Mouse (Mus musculus): ENCODE measurements around the gene Smpd2.

Gene Smpd2

GRCm38 (mm10) chr10:41486506-41487170 lies 3.5 kb downstream of the Smpd2 start:
- no peak for DNase-seq (ENCODE audit: low spot score)

GRCm38 (mm10) chr10:41485778-41486177 lies 4.4 kb downstream of the Smpd2 start:
- DNase-seq (ENCODE audit: low spot score) = no peak

- DNase-seq (ENCODE audit: low spot score) = no peak
Observed at GRCm38 (mm10) chr10:41482446-41482845, 7.7 kb downstream of the Smpd2 start.

GRCm38 (mm10) chr10:41480938-41481880 lies 9.0 kb downstream of the Smpd2 start:
- DNase-seq (ENCODE audit: low spot score) = no peak

- no peak for DNase-seq (ENCODE audit: low spot score)
Observed at GRCm38 (mm10) chr10:41479961-41480360, 10.2 kb downstream of the Smpd2 start.

- DNase-seq (ENCODE audit: low spot score) = peak; percentile 83
Observed at GRCm38 (mm10) chr10:41477278-41478181, 12.6 kb downstream of the Smpd2 start.

- peak; percentile 81 for DNase-seq (ENCODE audit: low spot score)
Observed at GRCm38 (mm10) chr10:41477018-41477277, 13.2 kb downstream of the Smpd2 start.

- peak; percentile 73 for DNase-seq (ENCODE audit: low spot score)
Observed at GRCm38 (mm10) chr10:41476171-41477017, 13.8 kb downstream of the Smpd2 start, which contains the start of gene Mical1. Gene Mical1 (plus strand): TSS chr10:41476314.

- DNase-seq (ENCODE audit: low spot score) = no peak
Observed at GRCm38 (mm10) chr10:41474981-41475391, 15.2 kb downstream of the Smpd2 start.

- DNase-seq (ENCODE audit: low spot score) = no peak
Observed at GRCm38 (mm10) chr10:41473782-41474468, 16.2 kb downstream of the Smpd2 start.

- no peak for DNase-seq (ENCODE audit: low spot score)
Observed at GRCm38 (mm10) chr10:41472962-41473481, 17.1 kb downstream of the Smpd2 start.

- DNase-seq (ENCODE audit: low spot score) = no peak
Observed at GRCm38 (mm10) chr10:41472534-41472933, 17.6 kb downstream of the Smpd2 start.

- DNase-seq (ENCODE audit: low spot score) = no peak
Observed at GRCm38 (mm10) chr10:41470693-41471092, 19.5 kb downstream of the Smpd2 start.

GRCm38 (mm10) chr10:41467325-41467724 lies 22.8 kb downstream of the Smpd2 start:
- DNase-seq (ENCODE audit: low spot score) = no peak

- DNase-seq (ENCODE audit: low spot score) = no peak
Observed at GRCm38 (mm10) chr10:41464401-41464955, 25.7 kb downstream of the Smpd2 start.

GRCm38 (mm10) chr10:41461057-41461722 lies 29.0 kb downstream of the Smpd2 start:
- DNase-seq (ENCODE audit: low spot score) = no peak

GRCm38 (mm10) chr10:41460501-41460900 lies 29.7 kb downstream of the Smpd2 start:
- DNase-seq (ENCODE audit: low spot score) = no peak

- DNase-seq (ENCODE audit: low spot score) = no peak
Observed at GRCm38 (mm10) chr10:41459990-41460389, 30.2 kb downstream of the Smpd2 start.

GRCm38 (mm10) chr10:41452791-41453190 lies 37.4 kb downstream of the Smpd2 start:
- no peak for DNase-seq (ENCODE audit: low spot score)

- no peak for DNase-seq (ENCODE audit: low spot score)
Observed at GRCm38 (mm10) chr10:41451656-41452055, 38.5 kb downstream of the Smpd2 start.

Measured in embryo, embryonic 10.5 days (tissue).